Mouse (Mus musculus): ENCODE data around the gene Trmt1l. TPM values are rescaled to one million over a fixed set of nuclear protein-coding genes. Genes with fewer than 3 reads are reported as not detected.
"Not testable (repeated sequence)": the region's sequence is repeated elsewhere in the genome, so short reads cannot be mapped to it uniquely, and the experiment has no call there.

Gene Trmt1l
- polyA plus RNA-seq, 1 experiment from 2014 or later = 35.3 TPM

DNA sequence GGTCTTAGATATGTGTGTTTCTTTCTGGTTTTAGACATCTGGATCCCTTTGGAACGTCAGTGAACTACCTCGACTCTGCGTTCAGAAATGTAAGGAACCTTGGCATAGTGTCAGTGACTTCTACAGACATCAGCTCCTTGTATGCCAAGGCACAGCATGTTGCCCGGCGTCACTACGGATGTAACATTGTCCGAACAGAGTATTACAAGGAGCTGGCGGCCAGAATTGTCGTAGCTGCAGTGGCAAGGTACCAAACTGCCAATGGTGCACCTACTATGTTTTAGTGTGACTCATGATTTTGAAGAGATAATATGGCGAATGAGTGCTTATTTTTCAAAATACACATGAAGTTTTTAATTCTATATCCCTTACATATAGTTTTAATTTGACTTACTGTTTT is 21.5 kb downstream of the Trmt1l start:
- peaks cover 88% of the 10 kb centered on the region for H3K36me3 ChIP-seq (ENCODE audit: control insufficient read depth, insufficient read depth, low read length)
- no peak overlapping the region for H3K9ac ChIP-seq (ENCODE audit: low read depth, low read length)
- H3K4me3 ChIP-seq (ENCODE audit: low read depth, low read length) = no peak overlapping the region
- H3K27ac ChIP-seq (replicated peaks; ENCODE audit: low read depth, low read length) = no peak overlapping the region
- 95% methylated on average over 10 of the region's 10 CpGs for WGBS
- no peaks in the 10 kb centered on the region for H3K9me3 ChIP-seq (ENCODE audit: control insufficient read depth, low read length)
- DNase-seq (ENCODE audit: low spot score) (no peak), ATAC-seq (ENCODE audit: low read depth) (no peak)
- no peaks in the 10 kb centered on the region for H3K4me1 ChIP-seq (ENCODE audit: control insufficient read depth, insufficient read depth, low read length)
- H3K27me3 ChIP-seq (replicated peaks; ENCODE audit: control insufficient read depth, insufficient read depth, low read length) = no peaks in the 10 kb centered on the region
- no peak overlapping the region for H3K4me2 ChIP-seq (ENCODE audit: low read depth, low read length)

DNA sequence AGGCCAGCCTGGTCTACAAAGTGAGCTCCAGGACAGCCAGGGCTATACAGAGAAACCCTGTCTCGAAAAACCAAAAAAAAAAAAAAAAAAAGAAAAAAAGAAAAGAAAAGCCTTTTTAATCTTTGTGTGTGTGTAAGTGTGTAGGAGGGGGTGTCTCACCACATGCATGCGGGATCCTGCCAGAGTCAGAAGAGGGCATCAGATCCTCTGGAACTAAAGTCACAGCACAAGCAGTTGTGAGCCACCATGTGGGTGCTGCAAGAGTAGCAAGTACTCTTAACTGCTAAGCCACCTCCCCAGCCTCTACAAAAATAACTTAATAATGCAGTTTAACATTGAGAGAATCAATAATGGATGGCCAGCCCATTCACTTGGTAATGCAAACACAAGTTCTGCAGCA is 22.5 kb downstream of the Trmt1l start:
- Histone ChIP-seq H3K9me3 (ENCODE audit: control insufficient read depth, low read length) (no peaks in the 10 kb centered on the region), H3K36me3 (ENCODE audit: control insufficient read depth, insufficient read depth, low read length) (peaks cover 78% of the 10 kb centered on the region), H3K4me2 (ENCODE audit: low read depth, low read length) (no peak overlapping the region), H3K27me3 (replicated peaks; ENCODE audit: control insufficient read depth, insufficient read depth, low read length) (no peaks in the 10 kb centered on the region), H3K4me3 (ENCODE audit: low read depth, low read length) (no peak overlapping the region), H3K27ac (replicated peaks; ENCODE audit: low read depth, low read length) (no peak overlapping the region), H3K9ac (ENCODE audit: low read depth, low read length) (no peak overlapping the region), H3K4me1 (ENCODE audit: control insufficient read depth, insufficient read depth, low read length) (no peaks in the 10 kb centered on the region)
- DNase-seq (ENCODE audit: low spot score) = peak; percentile 10
- WGBS = 97% methylated on average over 1 of the region's 2 CpGs
- ATAC-seq (ENCODE audit: low read depth) = no peak

DNA sequence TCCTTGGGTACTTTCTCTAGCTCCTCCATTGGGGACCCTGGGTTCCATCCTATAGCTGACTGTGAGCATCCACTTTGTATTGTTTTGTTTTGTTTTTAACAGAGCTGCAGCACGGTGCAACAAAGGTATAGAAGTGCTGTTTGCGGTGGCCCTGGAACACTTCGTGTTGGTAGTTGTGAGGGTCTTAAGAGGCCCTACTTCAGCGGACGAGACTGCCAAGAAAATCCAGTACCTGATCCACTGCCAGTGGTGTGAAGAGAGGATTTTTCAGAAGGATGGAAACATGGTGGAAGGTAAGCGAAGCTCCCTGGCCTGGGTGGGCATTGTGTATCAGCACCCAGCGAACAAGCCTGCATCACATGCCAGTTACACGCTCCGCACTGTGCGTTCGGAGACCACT is 23.6 kb downstream of the Trmt1l start:
- 98% methylated on average over 11 of the region's 11 CpGs for WGBS

DNA sequence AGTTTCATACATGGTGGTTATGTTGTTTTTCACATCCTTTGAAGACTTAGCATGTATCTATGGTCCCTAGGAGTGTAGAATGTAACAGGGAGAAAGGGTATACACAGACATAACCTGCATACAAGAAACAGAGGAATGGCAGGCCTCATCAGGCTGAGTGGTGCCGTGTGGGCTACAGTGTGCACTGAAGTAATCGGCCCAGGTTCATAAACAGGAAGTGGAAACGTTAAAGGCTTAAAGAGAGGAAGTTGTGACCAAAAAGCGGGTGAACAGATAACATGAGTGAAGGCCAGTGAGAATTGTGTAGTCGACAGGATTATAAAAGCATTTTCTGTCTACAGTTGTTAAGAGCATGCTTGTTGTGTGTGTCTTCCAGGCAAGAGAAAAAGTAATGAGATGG is 28.7 kb downstream of the Trmt1l start:
- H3K27me3 ChIP-seq (replicated peaks; ENCODE audit: control insufficient read depth, insufficient read depth, low read length) = no peaks in the 10 kb centered on the region
- H3K27ac ChIP-seq (replicated peaks; ENCODE audit: low read depth, low read length) = no peak overlapping the region
- no peak overlapping the region for H3K4me3 ChIP-seq (ENCODE audit: low read depth, low read length)
- ATAC-seq (ENCODE audit: low read depth) (no peak), DNase-seq (ENCODE audit: low spot score) (no peak)
- H3K9me3 ChIP-seq (ENCODE audit: control insufficient read depth, low read length) = no peaks in the 10 kb centered on the region
- no peaks in the 10 kb centered on the region for H3K4me1 ChIP-seq (ENCODE audit: control insufficient read depth, insufficient read depth, low read length)
- no peak overlapping the region for H3K9ac ChIP-seq (ENCODE audit: low read depth, low read length)
- H3K4me2 ChIP-seq (ENCODE audit: low read depth, low read length) = no peak overlapping the region
- 84% methylated on average over 5 of the region's 5 CpGs for WGBS
- H3K36me3 ChIP-seq (ENCODE audit: control insufficient read depth, insufficient read depth, low read length) = peaks cover 73% of the 10 kb centered on the region

More for the DNA sequence above, 23.6 kb downstream of the Trmt1l start:
- DNase-seq (ENCODE audit: low spot score) = no peak
- no peak for ATAC-seq (ENCODE audit: low read depth)
- no peaks in the 10 kb centered on the region for H3K4me1 ChIP-seq (ENCODE audit: control insufficient read depth, insufficient read depth, low read length)
- H3K27ac ChIP-seq (replicated peaks; ENCODE audit: low read depth, low read length) = no peak overlapping the region
- H3K9ac ChIP-seq (ENCODE audit: low read depth, low read length) = no peak overlapping the region
- H3K36me3 ChIP-seq (ENCODE audit: control insufficient read depth, insufficient read depth, low read length) = peaks cover 75% of the 10 kb centered on the region
- H3K27me3 ChIP-seq (replicated peaks; ENCODE audit: control insufficient read depth, insufficient read depth, low read length) = no peaks in the 10 kb centered on the region
- H3K9me3 ChIP-seq (ENCODE audit: control insufficient read depth, low read length) = no peaks in the 10 kb centered on the region
- H3K4me3 ChIP-seq (ENCODE audit: low read depth, low read length) = no peak overlapping the region
- H3K4me2 ChIP-seq (ENCODE audit: low read depth, low read length) = no peak overlapping the region

DNA sequence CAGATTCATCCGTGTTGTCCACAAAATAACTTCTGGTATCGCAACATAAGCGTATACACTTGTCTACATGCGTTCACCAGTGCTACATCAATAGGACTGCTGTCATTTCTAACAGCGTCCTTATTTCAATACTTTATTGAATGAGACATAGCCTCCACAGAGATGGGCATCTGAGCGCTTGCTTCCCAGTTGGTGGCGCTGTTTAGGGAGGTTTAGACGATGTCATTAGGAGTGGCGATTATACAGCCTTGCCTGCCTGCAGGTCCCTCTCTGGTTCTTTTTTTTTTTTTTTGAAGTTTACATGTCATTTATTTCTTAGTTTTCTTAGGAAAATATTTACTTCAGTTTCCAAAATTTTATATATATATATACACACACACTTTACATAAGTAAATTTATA is 32.9 kb downstream of the Trmt1l start:
- 77% methylated on average over 9 of the region's 9 CpGs for WGBS
- DNase-seq (ENCODE audit: low spot score) = no peak
- H3K27me3 ChIP-seq (replicated peaks; ENCODE audit: control insufficient read depth, insufficient read depth, low read length) = no peaks in the 10 kb centered on the region
- H3K4me3 ChIP-seq (ENCODE audit: low read depth, low read length) = no peak overlapping the region
- no peak overlapping the region for H3K9ac ChIP-seq (ENCODE audit: low read depth, low read length)
- no peak overlapping the region for H3K4me2 ChIP-seq (ENCODE audit: low read depth, low read length)
- no peak overlapping the region for H3K27ac ChIP-seq (replicated peaks; ENCODE audit: low read depth, low read length)
- H3K36me3 ChIP-seq (ENCODE audit: control insufficient read depth, insufficient read depth, low read length) = peaks cover 46% of the 10 kb centered on the region
- H3K4me1 ChIP-seq (ENCODE audit: control insufficient read depth, insufficient read depth, low read length) = no peaks in the 10 kb centered on the region
- H3K9me3 ChIP-seq (ENCODE audit: control insufficient read depth, low read length) = no peaks in the 10 kb centered on the region
- ATAC-seq (ENCODE audit: low read depth) = no peak

DNA sequence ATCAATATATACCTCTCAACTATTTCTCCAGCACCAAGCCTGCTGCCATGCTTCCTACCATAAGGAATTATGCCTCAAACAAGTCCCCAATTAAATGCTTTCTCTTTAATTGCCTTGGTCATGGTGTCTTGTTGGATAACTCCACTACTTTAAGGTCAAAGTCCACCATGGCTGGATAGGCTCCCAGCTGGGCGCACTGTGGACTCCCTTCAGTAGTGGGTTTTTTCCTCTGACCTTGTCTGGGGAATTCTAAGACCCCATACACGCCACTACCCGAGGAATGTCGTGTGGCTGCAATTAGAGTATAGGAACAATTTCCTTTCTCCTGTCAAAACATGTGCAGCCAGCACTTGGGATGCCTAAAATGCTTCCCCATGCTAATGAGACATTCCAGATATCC is 36.6 kb downstream of the Trmt1l start:
- 19% methylated on average over 4 of the region's 4 CpGs for WGBS
- DNase-seq (ENCODE audit: low spot score) = no peak
- no peaks in the 10 kb centered on the region for H3K9me3 ChIP-seq (ENCODE audit: control insufficient read depth, low read length)
- H3K9ac ChIP-seq (ENCODE audit: low read depth, low read length) = no peak overlapping the region
- H3K27me3 ChIP-seq (replicated peaks; ENCODE audit: control insufficient read depth, insufficient read depth, low read length) = no peaks in the 10 kb centered on the region
- no peak overlapping the region for H3K4me2 ChIP-seq (ENCODE audit: low read depth, low read length)
- H3K36me3 ChIP-seq (ENCODE audit: control insufficient read depth, insufficient read depth, low read length) = peaks cover 26% of the 10 kb centered on the region
- ATAC-seq (ENCODE audit: low read depth) = no peak
- H3K27ac ChIP-seq (replicated peaks; ENCODE audit: low read depth, low read length) = no peak overlapping the region
- no peak overlapping the region for H3K4me3 ChIP-seq (ENCODE audit: low read depth, low read length)
- H3K4me1 ChIP-seq (ENCODE audit: control insufficient read depth, insufficient read depth, low read length) = no peaks in the 10 kb centered on the region

DNA sequence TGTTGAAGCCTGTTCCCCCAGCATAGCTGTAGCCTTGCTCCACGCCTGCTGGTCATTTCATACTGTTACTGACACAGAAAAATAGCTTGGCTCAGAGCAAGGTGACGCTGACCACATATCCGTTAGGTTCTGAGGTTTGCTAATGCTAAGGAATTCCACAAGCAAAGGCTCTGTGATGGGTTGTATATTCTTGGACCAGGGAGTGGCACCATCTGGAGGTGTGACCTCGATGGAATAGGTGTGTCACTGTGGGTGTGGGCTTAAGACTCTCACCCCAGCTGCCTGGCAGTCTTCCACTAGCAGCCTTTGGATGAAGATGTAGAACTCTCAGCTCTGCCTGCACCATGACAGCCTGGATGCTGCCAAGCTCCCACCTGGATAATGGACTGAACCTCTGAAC is 38.2 kb downstream of the Trmt1l start:
- no peak for ATAC-seq (ENCODE audit: low read depth)
- Histone ChIP-seq H3K27ac (replicated peaks; ENCODE audit: low read depth, low read length) (no peak overlapping the region), H3K4me3 (ENCODE audit: low read depth, low read length) (no peak overlapping the region), H3K36me3 (ENCODE audit: control insufficient read depth, insufficient read depth, low read length) (peaks cover 25% of the 10 kb centered on the region), H3K27me3 (replicated peaks; ENCODE audit: control insufficient read depth, insufficient read depth, low read length) (no peaks in the 10 kb centered on the region), H3K4me1 (ENCODE audit: control insufficient read depth, insufficient read depth, low read length) (no peaks in the 10 kb centered on the region), H3K9me3 (ENCODE audit: control insufficient read depth, low read length) (no peaks in the 10 kb centered on the region), H3K4me2 (ENCODE audit: low read depth, low read length) (no peak overlapping the region), H3K9ac (ENCODE audit: low read depth, low read length) (no peak overlapping the region)
- DNase-seq (ENCODE audit: low spot score) = peak; percentile 11
- WGBS = 78% methylated on average over 4 of the region's 4 CpGs

DNA sequence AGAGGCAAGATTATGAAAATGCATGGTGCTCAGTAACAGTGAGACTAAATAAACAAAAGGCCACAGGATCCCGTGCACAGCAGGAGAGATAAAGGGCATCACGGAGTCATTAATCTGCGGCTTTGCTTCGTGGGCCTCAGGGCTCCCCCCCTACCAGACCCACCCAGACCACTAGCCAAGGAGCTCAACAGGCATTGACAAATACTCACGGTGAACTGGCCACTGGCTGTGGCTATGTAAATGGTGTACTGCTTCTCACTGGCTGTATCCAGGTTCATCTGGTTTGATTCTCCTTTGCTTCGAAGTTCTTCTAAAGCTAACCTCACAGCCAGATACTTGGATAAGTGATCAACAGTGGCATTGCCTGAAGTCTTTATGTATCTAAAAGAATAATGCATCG is 43.1 kb downstream of the Trmt1l start:
- Histone ChIP-seq H3K4me1 (ENCODE audit: control insufficient read depth, insufficient read depth, low read length) (no peaks in the 10 kb centered on the region), H3K36me3 (ENCODE audit: control insufficient read depth, insufficient read depth, low read length) (peaks cover 68% of the 10 kb centered on the region), H3K4me2 (ENCODE audit: low read depth, low read length) (no peak overlapping the region), H3K4me3 (ENCODE audit: low read depth, low read length) (no peak overlapping the region), H3K9ac (ENCODE audit: low read depth, low read length) (no peak overlapping the region), H3K27ac (replicated peaks; ENCODE audit: low read depth, low read length) (no peak overlapping the region), H3K27me3 (replicated peaks; ENCODE audit: control insufficient read depth, insufficient read depth, low read length) (no peaks in the 10 kb centered on the region), H3K9me3 (ENCODE audit: control insufficient read depth, low read length) (no peaks in the 10 kb centered on the region)
- ATAC-seq (ENCODE audit: low read depth) = no peak
- DNase-seq (ENCODE audit: low spot score) = no peak
- 73% methylated on average over 7 of the region's 7 CpGs for WGBS

DNA sequence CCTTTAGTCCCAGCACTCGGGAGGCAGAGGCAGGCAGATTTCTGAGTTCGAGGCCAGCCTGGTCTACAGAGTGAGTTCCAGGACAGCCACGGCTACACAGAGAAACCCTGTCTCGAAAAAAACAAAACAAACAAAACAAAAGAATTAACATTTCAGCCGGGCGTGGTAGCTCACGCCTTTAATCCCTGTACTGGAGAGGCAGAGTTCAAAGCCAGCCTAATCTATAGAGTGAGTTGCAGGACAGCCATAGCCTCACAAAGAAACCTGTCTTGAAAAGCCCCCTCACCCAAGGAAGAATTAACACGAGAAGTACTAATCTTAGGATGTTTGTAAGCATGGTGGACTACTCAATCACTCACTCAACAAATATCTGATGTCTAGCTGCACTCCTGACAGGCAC is 44.0 kb downstream of the Trmt1l start:
- H3K36me3 ChIP-seq (ENCODE audit: control insufficient read depth, insufficient read depth, low read length) = peaks cover 76% of the 10 kb centered on the region
- H3K9me3 ChIP-seq (ENCODE audit: control insufficient read depth, low read length); H3K27me3 ChIP-seq (replicated peaks; ENCODE audit: control insufficient read depth, insufficient read depth, low read length); H3K4me2 ChIP-seq (ENCODE audit: low read depth, low read length); ATAC-seq (ENCODE audit: low read depth); DNase-seq (ENCODE audit: low spot score); H3K4me1 ChIP-seq (ENCODE audit: control insufficient read depth, insufficient read depth, low read length); H3K27ac ChIP-seq (replicated peaks; ENCODE audit: low read depth, low read length); H3K9ac ChIP-seq (ENCODE audit: low read depth, low read length); H3K4me3 ChIP-seq (ENCODE audit: low read depth, low read length): not testable (repeated sequence)
- 93% methylated on average over 8 of the region's 8 CpGs for WGBS

All from embryonic facial prominence, embryonic 14.5 days (tissue).